Mouse (Mus musculus): ENCODE results near the gene Sftpa1. TPM values are rescaled to one million over a fixed set of nuclear protein-coding genes. Genes with fewer than 3 reads are reported as not detected.
A peak's percentile ranks its signal among the peaks of the same experiment; 100 is the strongest.

Sftpa1 gene
- total RNA-seq, 2 experiments from 2014 or later, result 0.42 to 0.55 TPM

GRCm38 (mm10) chr14:41160743-41161142 is 29.2 kb downstream of the Sftpa1 start:
- DNase-seq, result peak; percentile 23

GRCm38 (mm10) chr14:41162663-41163062 is 31.1 kb downstream of the Sftpa1 start:
- peak; percentile 74 for DNase-seq

- no peak for DNase-seq
These were observed 35.7 kb downstream of the Sftpa1 start for GRCm38 (mm10) chr14:41167278-41167677.

- no peak for DNase-seq
These were observed 37.0 kb downstream of the Sftpa1 start for GRCm38 (mm10) chr14:41168567-41168966.

- DNase-seq, result no peak
These were observed 38.9 kb downstream of the Sftpa1 start for GRCm38 (mm10) chr14:41170514-41170913.

GRCm38 (mm10) chr14:41174802-41175201 is 43.2 kb downstream of the Sftpa1 start:
- DNase-seq, result no peak

DNA sequence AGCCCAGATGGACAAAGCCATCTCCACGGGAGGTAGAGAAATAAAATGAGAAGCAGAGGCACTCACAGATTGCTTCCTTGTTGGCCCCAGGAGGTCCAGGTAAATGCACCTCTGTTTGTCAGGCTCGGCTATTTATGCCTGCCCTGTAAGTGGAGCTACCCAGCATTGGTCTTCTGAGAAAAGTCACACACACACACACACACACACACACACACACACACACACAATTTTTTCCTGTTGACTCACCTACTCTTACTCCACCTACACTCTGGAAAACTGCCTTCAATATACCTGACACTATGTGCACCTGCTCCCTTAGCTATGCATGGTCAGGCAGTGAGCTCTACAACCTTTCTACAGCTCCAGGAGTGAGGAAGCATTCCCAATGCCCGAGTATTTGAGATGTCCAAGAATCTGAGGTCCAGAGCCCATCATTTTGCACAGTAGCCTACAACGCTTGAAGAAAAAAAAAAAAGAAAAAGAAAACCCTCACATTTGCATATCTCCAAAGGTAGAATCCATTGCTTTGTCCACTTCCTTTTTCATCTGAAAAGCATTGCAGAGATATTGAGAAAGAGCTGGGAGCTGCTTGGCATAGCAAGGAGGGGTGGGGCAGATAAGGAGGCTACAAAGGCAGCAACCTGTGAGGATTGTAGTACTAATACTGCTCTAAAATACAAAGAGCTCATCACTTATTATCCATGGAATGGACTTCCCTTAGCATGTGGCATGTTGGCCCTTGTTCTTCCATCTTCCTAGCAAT is 53.7 kb downstream of the Sftpa1 start, which contains the start of gene Sftpd:
Gene Sftpd, minus strand, starts transcription at position 91 of the 763 bp plus-strand sequence.
- DNase-seq, result no peak

Other genes starting within 250 kb of the Sftpa1 start
- gene Sh2d4b, start 238.5 kb upstream of the Sftpa1 start, total RNA-seq (2021), result 1 to 10 TPM; 1.5 to 1.7 TPM
- 10 to 100 TPM; 50.0 to 53.8 TPM for gene Tspan14, start 165.0 kb upstream of the Sftpa1 start, total RNA-seq (2021)
- 100 to 1,000 TPM; 230 to 232 TPM for gene Fam213a, start 118.0 kb upstream of the Sftpa1 start, total RNA-seq (2021)
- gene Dydc2, start 62.6 kb upstream of the Sftpa1 start, total RNA-seq (2021), result not detected
- not detected for gene Dydc1, start 58.9 kb upstream of the Sftpa1 start, total RNA-seq (2021)
- 100 to 1,000 TPM; 113 to 329 TPM for gene Mat1a, start 26.7 kb upstream of the Sftpa1 start, total RNA-seq (2021)
- gene Mbl1, start 19.7 kb downstream of the Sftpa1 start, total RNA-seq (2021), result 10 to 100 TPM; 13.2 to 31.6 TPM
- gene Sftpd, start 53.4 kb downstream of the Sftpa1 start, total RNA-seq (2021), result not detected
- under 1 TPM in 1 of 2 experiments, not detected in 1; 0.30 TPM for gene Gm2832, start 147.0 kb downstream of the Sftpa1 start, total RNA-seq (2021)
- not detected for gene Gm5798, start 216.8 kb downstream of the Sftpa1 start, total RNA-seq (2021)

Data from adrenal gland, postnatal 10 days (tissue).